Mouse (Mus musculus): ENCODE results near the gene Efcab2.

The Efcab2 gene

DNA sequence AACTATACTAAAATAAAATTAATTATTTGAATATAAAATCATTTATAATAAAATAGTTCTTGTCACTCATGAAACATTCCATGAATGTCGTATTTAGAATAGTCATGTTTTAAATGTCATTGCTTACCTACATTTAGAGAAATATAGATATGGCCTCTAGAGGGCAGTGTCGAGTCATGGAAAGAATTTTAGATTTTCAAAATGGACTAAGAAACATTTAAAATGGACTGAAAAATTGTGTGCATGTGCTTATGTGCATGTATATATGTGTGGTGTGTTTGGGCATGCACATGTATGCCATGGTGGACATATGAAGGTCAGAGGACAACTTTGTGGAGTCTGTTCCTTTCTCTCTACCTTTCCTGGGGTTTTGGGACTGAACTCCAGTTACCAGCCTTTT is 62.4 kb downstream of the Efcab2 start:
- DNase-seq (ENCODE audit: inconsistent age in 2 of 2, low spot score in 1 of 2): peak in 1 of 2 experiments; percentile 71

DNA sequence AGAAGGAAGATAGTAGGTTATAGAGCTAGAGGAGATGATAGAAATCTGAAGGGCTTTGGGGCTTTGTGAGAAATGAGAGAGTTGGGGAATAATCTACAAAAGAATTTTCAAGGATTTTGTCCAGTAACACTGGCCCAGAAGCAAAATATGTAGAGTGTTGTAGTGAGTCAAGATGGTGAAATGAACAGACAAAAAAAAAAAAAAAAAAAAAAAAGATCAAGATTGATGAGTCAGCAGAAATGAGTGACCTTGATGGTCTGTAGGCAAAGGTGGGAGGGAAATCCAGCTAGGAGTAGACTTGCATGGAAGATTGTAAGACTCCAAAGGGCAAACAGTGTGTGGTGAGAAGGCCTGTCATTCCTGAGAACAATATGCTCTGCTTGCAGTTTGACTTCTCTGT is 78.0 kb downstream of the Efcab2 start:
- no peak for DNase-seq (ENCODE audit: inconsistent age in 2 of 2, low spot score in 1 of 2)

DNA sequence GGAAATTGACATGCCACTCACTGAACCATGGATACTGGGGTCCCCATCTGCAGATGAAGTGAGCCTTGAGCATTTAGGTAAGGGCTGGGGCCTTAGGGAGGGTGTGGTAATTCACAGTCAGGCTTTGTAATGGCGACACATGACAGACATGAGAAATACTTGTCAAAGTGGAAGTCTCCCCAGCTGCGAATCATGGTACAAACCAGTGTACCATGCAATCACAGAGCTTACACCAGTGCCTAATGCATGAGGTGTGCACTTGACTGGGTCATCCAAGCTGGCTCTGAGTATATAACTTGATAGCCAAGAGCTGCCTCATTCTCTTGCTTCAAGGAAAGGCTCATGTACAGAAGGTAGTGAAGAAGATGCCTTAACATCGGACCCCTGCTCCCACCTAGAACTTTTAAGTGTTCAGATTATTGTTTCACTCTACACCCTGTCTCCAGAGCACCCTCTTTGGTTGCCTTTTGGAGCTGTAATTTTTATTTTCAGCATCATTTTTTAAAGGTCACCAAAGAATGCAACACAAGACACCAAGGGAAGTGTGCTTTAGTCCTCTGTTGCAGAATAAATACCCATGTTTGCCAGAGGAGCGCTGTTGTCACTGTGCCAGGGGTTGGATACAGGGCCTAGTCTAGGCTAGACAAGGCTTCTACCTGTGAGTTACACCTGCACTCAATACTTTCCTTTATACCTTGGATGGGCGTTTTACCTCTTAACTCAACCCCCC is 79.4 kb downstream of the Efcab2 start:
- DNase-seq (ENCODE audit: inconsistent age in 2 of 2, low spot score in 1 of 2): no peak

DNA sequence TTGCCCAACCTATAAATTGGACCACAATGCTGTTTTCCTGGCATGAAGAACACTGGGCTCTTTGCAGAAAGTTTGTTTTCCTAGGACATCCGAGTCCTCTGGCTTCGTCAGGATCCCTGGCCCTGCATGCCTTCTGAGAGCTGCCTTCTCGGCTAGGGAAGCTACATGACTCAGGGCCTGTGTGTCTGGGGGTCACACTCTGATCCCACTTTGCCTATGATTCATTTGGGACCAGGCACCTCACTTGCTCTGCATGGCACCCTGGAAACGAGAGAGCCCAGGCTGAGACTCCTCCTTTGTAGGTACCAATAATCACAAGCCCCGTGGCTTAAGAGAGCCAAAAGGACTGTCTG is 80.0 kb downstream of the Efcab2 start:
- no peak for DNase-seq (ENCODE audit: inconsistent age in 2 of 2, low spot score in 1 of 2)

DNA sequence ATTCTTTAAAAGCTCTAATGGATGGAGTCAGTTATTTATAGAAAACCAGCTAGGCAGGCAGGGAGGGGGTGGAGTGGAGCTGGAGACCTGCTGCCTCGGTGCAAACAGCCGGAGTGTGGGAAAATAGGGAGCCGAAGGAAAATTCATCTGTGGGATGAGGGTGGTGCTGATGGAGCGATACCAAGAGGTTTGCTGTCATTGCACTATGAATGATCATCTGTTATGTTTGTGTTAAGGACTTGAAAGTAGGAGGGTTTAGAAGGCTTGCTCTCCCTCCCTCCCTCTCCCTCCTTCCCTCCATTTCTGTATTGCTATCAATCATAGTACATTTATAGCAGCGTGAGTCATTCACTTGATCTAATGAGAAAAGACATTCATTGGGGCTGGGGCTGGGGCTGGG is 80.9 kb downstream of the Efcab2 start:
- no peak for DNase-seq (ENCODE audit: inconsistent age in 2 of 2, low spot score in 1 of 2)

DNA sequence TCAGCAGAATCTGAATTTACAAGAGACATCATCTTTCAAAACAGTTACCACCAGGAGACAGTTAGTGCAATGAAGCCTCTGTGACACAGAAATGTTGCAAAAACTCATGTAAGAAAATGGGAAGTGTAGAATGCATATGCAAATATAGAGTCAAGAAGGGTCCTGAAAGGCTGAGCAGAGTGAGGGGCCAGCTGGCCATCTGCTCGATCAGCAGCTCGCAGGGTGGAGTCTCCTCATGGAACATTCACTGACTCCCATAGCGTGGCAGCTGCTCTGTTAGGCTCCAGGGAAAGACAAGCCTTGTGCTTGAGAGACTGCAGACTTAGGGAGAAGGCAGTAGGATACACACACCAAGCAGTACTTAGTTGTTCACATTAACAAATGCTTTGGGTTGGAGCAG is 83.2 kb downstream of the Efcab2 start:
- no peak for DNase-seq (ENCODE audit: inconsistent age in 2 of 2, low spot score in 1 of 2)

DNA sequence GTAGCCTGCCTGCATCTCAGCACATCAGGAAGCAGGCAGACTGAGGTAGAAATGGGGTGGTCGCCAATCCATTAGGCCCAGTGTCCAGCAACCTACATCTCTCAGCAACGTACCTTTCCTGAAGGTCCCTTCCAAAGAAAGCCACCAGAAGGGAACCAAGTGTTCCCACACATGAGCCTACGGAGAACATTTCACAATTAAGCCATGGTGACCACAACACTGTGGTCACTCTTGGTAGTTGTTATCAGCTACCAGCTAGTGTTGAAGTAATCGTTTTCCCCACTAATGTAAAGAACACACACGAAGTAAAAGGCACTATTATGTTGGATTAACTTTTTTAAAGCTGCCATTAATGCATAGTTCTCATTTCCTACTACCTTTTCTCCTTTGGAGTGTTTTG is 85.8 kb downstream of the Efcab2 start:
- DNase-seq (ENCODE audit: inconsistent age in 2 of 2, low spot score in 1 of 2): no peak

GRCm38 (mm10) chr1:178492493-178492892 is 86.6 kb downstream of the Efcab2 start:
- no peak for DNase-seq (ENCODE audit: inconsistent age in 2 of 2, low spot score in 1 of 2)

DNA sequence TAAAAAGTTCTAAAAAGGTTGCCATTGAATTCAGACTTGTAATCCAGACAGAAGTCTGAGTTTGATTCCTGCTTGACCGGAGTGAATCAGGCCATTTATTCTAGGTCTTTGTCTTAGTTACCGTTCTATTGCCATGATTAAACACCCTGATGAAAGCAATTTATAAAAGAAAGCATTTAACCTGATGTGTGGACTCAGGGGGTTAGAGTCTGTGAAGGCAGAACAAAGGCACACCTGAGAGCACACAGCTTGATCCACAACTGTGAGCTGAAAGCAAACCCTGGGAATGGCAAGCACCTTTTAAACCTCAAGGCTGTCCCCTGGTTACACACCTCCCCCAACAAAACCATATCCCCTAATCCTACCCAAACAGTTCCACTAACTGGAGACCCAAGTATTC is 90.3 kb downstream of the Efcab2 start:
- DNase-seq (ENCODE audit: inconsistent age in 2 of 2, low spot score in 1 of 2): no peak

- peak; percentile 28 to 76 for DNase-seq (ENCODE audit: inconsistent age in 2 of 2, low spot score in 1 of 2)
Observed at GRCm38 (mm10) chr1:178496841-178497240, 91.0 kb downstream of the Efcab2 start.

GRCm38 (mm10) chr1:178506938-178507337 is 101.1 kb downstream of the Efcab2 start:
- DNase-seq (ENCODE audit: inconsistent age in 2 of 2, low spot score in 1 of 2): no peak

DNA sequence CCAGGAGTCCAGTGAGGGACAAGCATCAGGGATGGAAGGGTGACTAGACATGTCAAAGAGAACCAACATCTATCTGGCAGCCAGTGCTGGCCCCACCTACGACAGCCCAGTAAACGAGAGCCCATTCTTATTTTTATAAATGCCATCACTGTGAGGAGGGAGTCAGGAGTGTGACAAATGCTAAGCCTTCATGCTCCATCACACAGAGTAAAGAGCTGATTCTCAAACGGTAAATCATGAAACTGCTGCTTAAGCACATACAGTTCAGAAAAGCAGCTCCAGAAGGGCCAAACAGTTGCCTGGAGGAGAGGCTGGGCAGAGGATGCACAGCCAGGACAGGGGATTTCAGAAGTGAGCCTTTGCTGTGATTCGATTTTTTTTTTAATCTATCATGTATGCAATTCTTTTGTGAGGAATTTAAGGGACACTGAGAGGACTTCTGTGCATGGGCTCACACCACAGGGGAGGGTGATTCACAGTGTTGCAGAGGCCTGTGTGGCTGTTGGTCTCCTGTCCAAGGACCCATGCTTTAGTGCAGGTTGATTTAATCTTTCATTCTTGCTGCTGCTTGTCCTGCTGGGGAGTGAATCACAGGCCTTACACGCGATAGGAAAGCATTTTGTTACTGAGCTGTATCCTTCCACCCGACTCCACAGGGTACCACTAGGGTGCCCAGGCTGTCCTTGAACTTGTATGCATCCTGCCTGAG is 106.6 kb downstream of the Efcab2 start:
- DNase-seq (ENCODE audit: inconsistent age in 2 of 2, low spot score in 1 of 2): no peak

GRCm38 (mm10) chr1:178513954-178514353 is 108.1 kb downstream of the Efcab2 start:
- DNase-seq (ENCODE audit: inconsistent age in 2 of 2, low spot score in 1 of 2): no peak

- DNase-seq (ENCODE audit: inconsistent age in 2 of 2, low spot score in 1 of 2): no peak
Observed at GRCm38 (mm10) chr1:178515839-178516238, 110.0 kb downstream of the Efcab2 start.

GRCm38 (mm10) chr1:178522389-178522788 is 116.5 kb downstream of the Efcab2 start:
- no peak for DNase-seq (ENCODE audit: inconsistent age in 2 of 2, low spot score in 1 of 2)

GRCm38 (mm10) chr1:178523152-178523551 is 117.3 kb downstream of the Efcab2 start:
- no peak for DNase-seq (ENCODE audit: inconsistent age in 2 of 2, low spot score in 1 of 2)

- peak; percentile 74 to 94 for DNase-seq (ENCODE audit: inconsistent age in 2 of 2, low spot score in 1 of 2)
Observed at GRCm38 (mm10) chr1:178527185-178527546, 121.3 kb downstream of the Efcab2 start.

DNA sequence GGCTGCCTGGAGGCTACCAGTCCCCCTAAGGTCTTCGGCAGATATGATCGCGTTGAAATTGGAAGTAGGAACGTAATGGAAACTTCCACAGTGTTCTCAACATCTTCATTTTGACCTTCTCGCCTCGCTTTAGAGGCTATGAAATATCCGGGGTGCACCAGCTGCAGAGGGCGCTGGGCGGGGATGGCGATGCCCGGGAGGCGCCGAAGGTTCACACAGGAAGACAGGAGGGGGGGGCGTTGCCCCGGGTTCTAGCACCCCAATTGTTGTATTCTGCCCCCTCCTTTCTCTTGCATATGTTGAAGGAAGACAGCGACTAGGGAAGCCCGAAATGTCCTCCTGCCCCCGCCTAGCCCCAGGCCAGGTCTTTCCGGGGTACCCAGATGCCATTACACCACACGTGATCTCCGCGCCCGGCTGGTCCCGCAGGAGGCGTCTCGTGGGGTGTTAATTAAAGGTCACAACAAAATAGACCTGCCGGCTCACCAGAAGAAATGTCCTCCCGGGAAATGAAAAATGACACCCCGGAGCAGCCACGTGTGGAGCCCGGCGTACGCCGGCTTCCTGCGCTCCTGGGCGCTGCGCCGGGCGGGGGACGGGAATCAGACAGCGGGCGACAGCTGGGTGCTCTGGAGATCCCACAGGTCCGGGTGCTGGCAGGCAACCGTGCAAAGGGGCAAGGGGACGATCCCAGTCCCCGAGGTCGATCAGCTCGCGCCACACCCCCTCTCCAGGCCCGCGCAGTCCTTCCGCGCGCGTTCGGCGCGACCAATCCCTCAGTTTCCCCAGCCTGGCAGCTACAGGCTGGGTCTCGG is 121.9 kb downstream of the Efcab2 start:
- DNase-seq (ENCODE audit: inconsistent age in 2 of 2, low spot score in 1 of 2): peak in 1 of 2 experiments; percentile 45

DNA sequence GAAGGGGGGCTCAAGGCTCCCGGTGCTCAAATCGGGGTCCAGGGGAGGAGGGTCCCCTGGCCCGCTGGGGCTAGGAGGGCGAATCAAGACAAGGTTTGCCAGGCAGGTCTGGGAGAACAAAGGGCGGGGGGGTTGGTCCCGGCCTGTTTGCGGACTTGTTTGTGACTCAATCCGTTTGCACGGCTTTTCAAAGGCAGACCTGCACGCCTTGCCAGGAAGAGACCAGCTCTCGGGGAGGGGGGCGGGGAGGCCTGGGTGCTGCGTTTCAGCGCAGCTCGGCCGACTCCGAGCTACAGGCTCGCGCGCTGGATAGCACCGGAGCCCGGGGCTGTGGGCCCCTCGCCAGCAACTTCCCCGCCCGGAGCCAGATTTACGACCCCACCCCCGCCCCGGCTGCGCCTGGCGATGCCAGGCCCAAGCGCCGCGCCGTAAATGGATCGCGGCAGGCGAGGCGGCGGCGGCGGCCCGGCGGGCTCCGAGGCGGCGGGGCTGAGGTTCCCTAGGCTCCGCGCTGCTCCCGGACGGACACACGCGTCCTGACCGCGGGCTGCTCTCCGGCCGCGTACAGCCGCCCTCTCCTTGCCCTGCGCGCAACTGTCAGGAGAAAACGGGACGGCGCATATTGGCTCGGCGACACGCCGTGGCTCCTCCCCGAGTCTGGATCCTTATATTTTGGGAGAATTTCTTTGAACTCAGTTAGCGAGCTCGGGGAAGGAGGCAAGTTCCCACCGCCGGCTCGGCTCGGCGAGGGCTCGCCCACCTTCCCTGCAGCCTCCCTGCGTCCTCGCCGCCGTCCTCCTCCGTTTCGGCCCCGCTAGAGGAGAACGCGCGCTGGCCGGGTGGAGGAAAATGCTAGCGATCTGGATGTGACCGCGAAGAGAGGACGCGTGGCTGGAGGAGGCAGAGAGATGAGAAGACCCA is 122.8 kb downstream of the Efcab2 start, which contains the start of gene Kif26b:
Gene Kif26b (plus strand): TSS at position 695 of the 921 bp plus-strand sequence.
- DNase-seq (ENCODE audit: inconsistent age in 2 of 2, low spot score in 1 of 2): peak; percentile 59 to 84

- DNase-seq (ENCODE audit: inconsistent age in 2 of 2, low spot score in 1 of 2): peak in 1 of 2 experiments; percentile 14
Observed at GRCm38 (mm10) chr1:178529512-178530300, 123.8 kb downstream of the Efcab2 start.
